Mouse (Mus musculus): Measurements from ENCODE around the gene Nrf1. TPM values are rescaled to one million over a fixed set of nuclear protein-coding genes. Genes with fewer than 3 reads are reported as not detected.
A peak's percentile ranks its signal among the peaks of the same experiment; 100 is the strongest.

Gene Nrf1
- total and polyA plus RNA-seq, 2 experiments from 2014 or later: 23.8 to 53.6 TPM

DNA sequence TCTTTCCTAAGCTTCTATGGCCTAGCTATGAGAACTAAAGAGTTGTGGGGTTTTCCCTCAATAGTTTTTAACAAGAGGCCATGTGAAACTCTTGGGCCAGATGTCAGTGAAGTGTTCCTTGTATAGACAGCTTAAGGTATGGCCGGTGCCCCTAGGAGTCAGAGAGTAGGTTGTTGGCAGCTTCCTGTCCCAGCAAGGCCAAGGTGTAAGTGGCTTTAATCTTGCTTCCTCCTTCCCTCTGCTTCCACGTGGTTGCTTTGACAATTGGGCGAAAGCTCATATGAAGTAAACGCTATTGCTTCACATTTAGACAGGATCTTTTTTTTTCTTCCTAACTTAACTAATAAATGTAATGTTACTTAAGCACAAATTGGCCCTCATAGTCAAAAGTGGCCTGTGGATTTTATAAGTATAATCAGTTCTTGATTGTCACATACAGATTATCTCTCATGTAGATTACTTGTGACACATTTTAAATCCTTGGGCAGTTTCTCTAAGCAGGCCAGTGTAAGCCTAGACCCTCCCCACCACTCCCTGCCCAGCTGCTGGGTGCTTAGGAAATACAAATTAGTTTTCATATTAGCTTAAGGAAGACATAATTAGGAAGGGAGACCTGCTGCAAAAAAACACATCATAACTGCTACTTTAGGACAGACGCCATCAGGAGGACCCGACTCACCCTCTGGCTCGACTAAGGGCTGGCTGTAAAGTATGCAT, 91.7 kb downstream of the Nrf1 start:
- no peak overlapping the region for H3K4me3 ChIP-seq (ENCODE audit: low read depth, low read length)
- ATAC-seq (no peak), DNase-seq (no peak)
- no peak overlapping the region for H3K4me2 ChIP-seq (ENCODE audit: low read depth)
- no peak overlapping the region for H3K9ac ChIP-seq
- H3K36me3 ChIP-seq (ENCODE audit: insufficient read depth): peaks cover 30% of the 10 kb centered on the region
- no peaks in the 10 kb centered on the region for H3K27me3 ChIP-seq (ENCODE audit: insufficient read depth, low read length)
- 87% methylated on average over 7 of the region's 7 CpGs for WGBS
- no peaks in the 10 kb centered on the region for H3K9me3 ChIP-seq (ENCODE audit: low read length)
- no peaks in the 10 kb centered on the region for H3K4me1 ChIP-seq (ENCODE audit: insufficient read depth)
- H3K27ac ChIP-seq (ENCODE audit: low read depth, low read length): no peak overlapping the region
- no peak for TF ChIP-seq CTCF (IDR thresholded peaks at IDR 0.05; ENCODE audit: low read depth)

DNA sequence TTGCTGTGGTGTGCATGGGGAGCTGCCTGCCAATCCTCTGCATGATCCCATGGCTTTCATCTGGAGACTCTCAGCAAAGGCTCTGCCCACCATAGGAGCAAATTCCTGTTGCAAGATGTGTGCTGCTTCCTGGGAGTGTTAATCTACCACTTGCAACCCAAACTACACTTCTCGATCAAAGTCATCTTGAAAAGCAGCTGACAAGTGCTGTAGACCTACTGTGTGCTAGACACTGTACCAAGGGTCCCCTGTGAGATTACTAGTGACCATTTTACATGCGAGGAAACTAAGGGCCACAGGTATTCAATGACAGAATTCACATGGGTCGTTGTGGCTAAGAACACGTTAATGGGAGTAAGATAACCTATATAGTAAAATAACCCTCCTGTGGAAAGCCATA, 95.5 kb downstream of the Nrf1 start:
- no peak for TF ChIP-seq CTCF (IDR thresholded peaks at IDR 0.05; ENCODE audit: low read depth)
- H3K4me2 ChIP-seq (ENCODE audit: low read depth): no peak overlapping the region
- H3K9ac ChIP-seq: no peak overlapping the region
- peaks cover 21% of the 10 kb centered on the region for H3K36me3 ChIP-seq (ENCODE audit: insufficient read depth)
- DNase-seq (no peak), ATAC-seq (no peak)
- H3K27ac ChIP-seq (ENCODE audit: low read depth, low read length): no peak overlapping the region
- no peaks in the 10 kb centered on the region for H3K9me3 ChIP-seq (ENCODE audit: low read length)
- H3K4me3 ChIP-seq (ENCODE audit: low read depth, low read length): no peak overlapping the region
- no peaks in the 10 kb centered on the region for H3K4me1 ChIP-seq (ENCODE audit: insufficient read depth)
- no peaks in the 10 kb centered on the region for H3K27me3 ChIP-seq (ENCODE audit: insufficient read depth, low read length)
- WGBS: 94% methylated on average over 4 of the region's 4 CpGs

DNA sequence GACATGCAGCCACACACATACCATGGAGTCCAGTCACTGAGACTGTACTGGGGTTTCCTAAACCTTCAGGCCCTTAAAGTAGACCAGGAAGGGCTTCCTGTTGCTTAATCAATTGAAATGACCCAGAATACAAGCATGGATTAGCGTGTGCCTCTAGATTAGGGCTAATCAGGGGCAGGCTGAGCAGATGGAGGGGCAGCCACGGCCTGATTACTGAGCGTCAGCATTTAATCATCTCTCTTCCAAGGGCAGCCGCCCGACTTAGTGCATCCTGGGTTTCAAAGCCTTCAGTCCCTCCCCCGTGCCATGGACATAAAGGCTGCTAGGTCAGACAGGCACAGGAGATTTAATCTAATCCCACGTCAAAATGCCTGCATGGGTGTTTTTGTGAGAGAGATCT, 99.3 kb downstream of the Nrf1 start:
- H3K9me3 ChIP-seq (ENCODE audit: low read length): no peaks in the 10 kb centered on the region
- H3K4me3 ChIP-seq (ENCODE audit: low read depth, low read length): no peak overlapping the region
- H3K27me3 ChIP-seq (ENCODE audit: insufficient read depth, low read length): no peaks in the 10 kb centered on the region
- H3K36me3 ChIP-seq (ENCODE audit: insufficient read depth): peaks cover 16% of the 10 kb centered on the region
- no peak overlapping the region for H3K4me2 ChIP-seq (ENCODE audit: low read depth)
- DNase-seq: no peak
- ATAC-seq: no peak
- no peak overlapping the region for H3K9ac ChIP-seq
- H3K27ac ChIP-seq (ENCODE audit: low read depth, low read length): no peak overlapping the region
- TF ChIP-seq CTCF (IDR thresholded peaks at IDR 0.05; ENCODE audit: low read depth): no peak
- WGBS: 45% methylated on average over 7 of the region's 7 CpGs
- H3K4me1 ChIP-seq (ENCODE audit: insufficient read depth): no peaks in the 10 kb centered on the region

DNA sequence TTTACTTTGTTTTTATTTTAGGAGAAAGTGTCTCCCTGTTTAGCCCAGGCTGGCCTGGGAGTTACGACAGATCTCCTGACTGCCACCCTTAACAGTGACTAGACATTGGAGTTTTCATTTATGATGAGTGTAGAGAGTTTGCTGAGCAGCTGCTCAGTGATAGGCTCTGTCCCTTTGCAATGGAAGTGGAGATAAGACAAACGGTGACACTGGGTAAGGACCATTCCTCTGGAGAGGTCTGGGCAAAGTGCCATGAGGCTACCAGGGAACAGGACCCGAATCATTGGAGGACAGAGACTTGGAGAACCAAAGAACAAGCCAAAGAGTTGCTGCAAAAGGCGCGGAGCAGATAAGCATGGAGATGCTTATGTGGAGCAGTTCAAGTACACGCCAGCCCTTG, 100.0 kb downstream of the Nrf1 start:
- 84% methylated on average over 6 of the region's 6 CpGs for WGBS
- Histone ChIP-seq H3K9me3 (ENCODE audit: low read length) (no peaks in the 10 kb centered on the region), H3K9ac (no peak overlapping the region), H3K27ac (ENCODE audit: low read depth, low read length) (no peak overlapping the region), H3K4me1 (ENCODE audit: insufficient read depth) (no peaks in the 10 kb centered on the region), H3K4me2 (ENCODE audit: low read depth) (no peak overlapping the region), H3K36me3 (ENCODE audit: insufficient read depth) (peaks cover 11% of the 10 kb centered on the region), H3K27me3 (ENCODE audit: insufficient read depth, low read length) (no peaks in the 10 kb centered on the region), H3K4me3 (ENCODE audit: low read depth, low read length) (no peak overlapping the region)
- DNase-seq (no peak), ATAC-seq (no peak)
- TF ChIP-seq CTCF (IDR thresholded peaks at IDR 0.05; ENCODE audit: low read depth): no peak

DNA sequence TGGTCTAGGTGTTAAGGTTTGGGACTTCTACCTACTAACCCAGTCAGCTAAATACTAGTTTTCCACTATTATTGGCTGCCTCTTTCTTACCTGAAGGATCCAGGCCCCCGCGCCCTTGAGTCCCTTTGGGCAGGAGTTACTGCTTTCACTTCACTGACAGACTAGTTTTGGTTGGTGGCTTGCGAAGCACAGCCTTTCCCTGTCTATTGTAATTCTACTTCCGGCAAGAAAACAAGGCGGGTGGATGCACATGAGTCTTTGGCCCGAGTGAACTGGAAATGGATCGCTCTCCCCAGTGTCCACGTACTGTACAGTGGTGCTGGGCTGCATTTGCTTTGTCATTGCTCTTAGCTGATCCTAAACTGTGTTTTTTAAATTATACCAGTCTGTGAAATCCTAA, 102.7 kb downstream of the Nrf1 start:
- 89% methylated on average over 8 of the region's 8 CpGs for WGBS
- no peak overlapping the region for H3K4me2 ChIP-seq (ENCODE audit: low read depth)
- DNase-seq: no peak
- peaks cover 15% of the 10 kb centered on the region for H3K36me3 ChIP-seq (ENCODE audit: insufficient read depth)
- no peak overlapping the region for H3K9ac ChIP-seq
- no peak for TF ChIP-seq CTCF (IDR thresholded peaks at IDR 0.05; ENCODE audit: low read depth)
- ATAC-seq: no peak
- no peak overlapping the region for H3K4me3 ChIP-seq (ENCODE audit: low read depth, low read length)
- H3K27ac ChIP-seq (ENCODE audit: low read depth, low read length): no peak overlapping the region
- H3K27me3 ChIP-seq (ENCODE audit: insufficient read depth, low read length): no peaks in the 10 kb centered on the region
- H3K4me1 ChIP-seq (ENCODE audit: insufficient read depth): no peaks in the 10 kb centered on the region
- H3K9me3 ChIP-seq (ENCODE audit: low read length): no peaks in the 10 kb centered on the region

DNA sequence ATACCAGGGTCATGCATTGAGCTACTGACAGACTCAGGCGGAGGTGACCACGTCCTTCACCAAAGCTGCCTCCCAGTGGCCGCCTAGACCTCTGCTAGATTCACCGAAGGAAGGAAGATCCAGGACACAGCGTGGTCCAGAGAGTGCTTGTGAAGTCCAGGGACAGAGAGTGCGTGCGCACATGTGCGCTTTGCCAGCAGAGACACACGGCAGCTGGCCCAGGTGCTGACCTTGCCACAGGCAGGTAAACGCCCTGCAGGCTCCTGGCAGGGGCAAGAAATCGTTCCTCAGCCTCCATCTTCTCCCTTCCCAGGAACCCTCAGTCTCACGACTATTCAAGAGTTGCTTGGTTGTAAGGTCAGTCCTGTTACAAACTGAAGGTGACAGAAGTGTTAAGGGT, 104.4 kb downstream of the Nrf1 start:
- H3K9me3 ChIP-seq (ENCODE audit: low read length): no peaks in the 10 kb centered on the region
- H3K4me1 ChIP-seq (ENCODE audit: insufficient read depth): no peaks in the 10 kb centered on the region
- WGBS: 89% methylated on average over 12 of the region's 12 CpGs
- H3K4me3 ChIP-seq (ENCODE audit: low read depth, low read length): no peak overlapping the region
- H3K4me2 ChIP-seq (ENCODE audit: low read depth): no peak overlapping the region
- no peak overlapping the region for H3K9ac ChIP-seq
- H3K27ac ChIP-seq (ENCODE audit: low read depth, low read length): no peak overlapping the region
- DNase-seq (no peak), ATAC-seq (no peak)
- H3K36me3 ChIP-seq (ENCODE audit: insufficient read depth): peaks cover 15% of the 10 kb centered on the region
- TF ChIP-seq CTCF (IDR thresholded peaks at IDR 0.05; ENCODE audit: low read depth): no peak
- H3K27me3 ChIP-seq (ENCODE audit: insufficient read depth, low read length): no peaks in the 10 kb centered on the region

DNA sequence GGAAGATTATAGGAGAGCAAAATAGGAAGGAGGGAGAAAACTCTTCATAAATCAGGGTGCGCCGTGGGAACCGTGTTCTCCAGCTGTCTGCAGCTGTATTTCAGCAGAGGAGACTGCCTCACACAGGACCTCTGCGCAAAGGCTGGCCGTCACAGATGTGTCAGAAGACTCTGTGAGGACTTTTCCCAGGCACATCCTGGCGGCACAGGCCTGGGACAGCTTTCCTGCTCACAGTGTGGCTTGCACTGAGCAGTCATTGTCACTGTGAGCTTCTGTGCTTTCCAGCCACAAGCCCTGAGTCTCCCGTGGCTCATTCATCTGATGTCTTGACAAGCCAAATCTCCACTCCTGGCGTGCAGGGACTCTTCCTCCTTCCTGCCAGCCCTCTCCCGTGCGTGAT, 104.9 kb downstream of the Nrf1 start:
- peak; percentile 7 for DNase-seq
- Histone ChIP-seq H3K4me1 (ENCODE audit: insufficient read depth) (no peaks in the 10 kb centered on the region), H3K9ac (no peak overlapping the region), H3K27me3 (ENCODE audit: insufficient read depth, low read length) (no peaks in the 10 kb centered on the region), H3K9me3 (ENCODE audit: low read length) (no peaks in the 10 kb centered on the region), H3K4me2 (ENCODE audit: low read depth) (no peak overlapping the region), H3K27ac (ENCODE audit: low read depth, low read length) (no peak overlapping the region), H3K4me3 (ENCODE audit: low read depth, low read length) (no peak overlapping the region), H3K36me3 (ENCODE audit: insufficient read depth) (peaks cover 15% of the 10 kb centered on the region)
- no peak for ATAC-seq
- WGBS: 35% methylated on average over 10 of the region's 10 CpGs
- no peak for TF ChIP-seq CTCF (IDR thresholded peaks at IDR 0.05; ENCODE audit: low read depth)

Measured in forebrain, postnatal 0 days (tissue).